Mouse (Mus musculus) brain, embryonic 14.5 days (tissue): ENCODE measurements around the gene Apaf1. TPM values are rescaled to one million over a fixed set of nuclear protein-coding genes. Genes with fewer than 3 reads are reported as not detected.

Experiments used
- DNase-seq: peaks from one replicate; pipeline ENCODE4 v3.0.0-alpha.2; 2011; ENCODE audit warnings: low read depth
- CTCF ChIP-seq: fragments of 200-500 bp; IDR thresholded peaks from 2 replicates; pipeline ENCODE4 v1.5.1; 2012; ENCODE audit warnings: inconsistent platforms, mild to moderate bottlenecking, moderate library complexity, borderline replicate concordance; ENCODE audit not compliant: insufficient read depth, insufficient read length; ENCODE audit errors: extremely low read depth
- POLR2A ChIP-seq: fragments of 200-500 bp; IDR thresholded peaks from 2 replicates; pipeline ENCODE4 v1.6.1; 2012; ENCODE audit warnings: mild to moderate bottlenecking, inconsistent platforms, borderline replicate concordance; ENCODE audit not compliant: poor library complexity, insufficient read depth, insufficient read length, severe bottlenecking; ENCODE audit errors: extremely low read depth
- polyA plus RNA-seq: library from polyadenylated mRNA; depleted of rRNA; stranded (reverse); fragments of >200 nt; gene quantifications from 2 replicates; pipeline ENCODE4 v1.2.3, GENCODE M21; 2012

Gene Apaf1
- polyA plus RNA-seq, 1 experiment, result 31.3 TPM

GRCm38 (mm10) chr10:91105981-91106380 lies 23.4 kb upstream of the Apaf1 start:
- TF ChIP-seq CTCF, result no peak
- TF ChIP-seq POLR2A, result no peak
- no peak for DNase-seq

GRCm38 (mm10) chr10:91102799-91103590 lies 20.4 kb upstream of the Apaf1 start:
- no peak for TF ChIP-seq POLR2A
- TF ChIP-seq CTCF, result no peak
- DNase-seq, result no peak

DNA sequence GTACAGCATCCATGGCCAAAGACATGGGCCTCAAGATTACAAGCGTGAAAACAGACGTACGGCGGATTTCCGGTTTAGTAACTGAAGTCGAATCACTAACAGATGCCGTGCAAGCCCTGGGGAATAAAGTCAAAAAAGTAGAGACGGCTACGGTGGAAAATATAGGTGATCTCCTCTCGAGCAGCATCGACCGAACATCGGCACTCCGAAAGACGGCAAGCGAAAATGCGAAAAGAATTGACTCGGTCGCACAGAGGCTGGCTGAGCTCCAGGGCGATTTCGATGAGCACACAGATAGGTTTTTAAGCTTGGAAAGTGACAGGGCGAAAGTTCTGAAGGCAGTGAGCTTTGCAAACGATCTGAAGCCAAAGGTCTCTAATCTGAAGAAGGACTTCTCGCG lies 19.4 kb upstream of the Apaf1 start:
- TF ChIP-seq POLR2A, result no peak
- no peak for TF ChIP-seq CTCF
- no peak for DNase-seq

- DNase-seq, result no peak
- TF ChIP-seq POLR2A, result no peak
- no peak for TF ChIP-seq CTCF
Measured at GRCm38 (mm10) chr10:91100101-91100500, 17.5 kb upstream of the Apaf1 start.

DNA sequence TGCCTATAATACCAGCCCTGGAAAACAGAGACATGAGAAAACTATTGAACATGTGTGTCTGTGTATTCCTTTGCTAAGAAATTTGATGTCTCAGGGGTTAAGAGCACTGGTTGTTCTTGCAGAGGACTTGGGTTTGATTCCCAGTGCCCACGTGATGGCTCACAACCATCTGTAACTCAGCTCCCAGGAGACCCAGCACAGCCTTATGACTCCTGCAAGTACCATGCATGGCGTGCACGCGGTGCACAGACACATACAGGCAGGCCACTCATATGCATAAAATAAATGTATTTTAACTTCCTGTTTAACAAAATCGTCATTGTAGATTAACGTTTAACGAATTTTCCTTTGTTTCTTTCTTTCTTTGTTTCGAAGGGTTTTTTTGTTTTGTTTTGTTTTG lies 15.5 kb upstream of the Apaf1 start:
- DNase-seq, result no peak
- no peak for TF ChIP-seq POLR2A
- no peak for TF ChIP-seq CTCF

DNA sequence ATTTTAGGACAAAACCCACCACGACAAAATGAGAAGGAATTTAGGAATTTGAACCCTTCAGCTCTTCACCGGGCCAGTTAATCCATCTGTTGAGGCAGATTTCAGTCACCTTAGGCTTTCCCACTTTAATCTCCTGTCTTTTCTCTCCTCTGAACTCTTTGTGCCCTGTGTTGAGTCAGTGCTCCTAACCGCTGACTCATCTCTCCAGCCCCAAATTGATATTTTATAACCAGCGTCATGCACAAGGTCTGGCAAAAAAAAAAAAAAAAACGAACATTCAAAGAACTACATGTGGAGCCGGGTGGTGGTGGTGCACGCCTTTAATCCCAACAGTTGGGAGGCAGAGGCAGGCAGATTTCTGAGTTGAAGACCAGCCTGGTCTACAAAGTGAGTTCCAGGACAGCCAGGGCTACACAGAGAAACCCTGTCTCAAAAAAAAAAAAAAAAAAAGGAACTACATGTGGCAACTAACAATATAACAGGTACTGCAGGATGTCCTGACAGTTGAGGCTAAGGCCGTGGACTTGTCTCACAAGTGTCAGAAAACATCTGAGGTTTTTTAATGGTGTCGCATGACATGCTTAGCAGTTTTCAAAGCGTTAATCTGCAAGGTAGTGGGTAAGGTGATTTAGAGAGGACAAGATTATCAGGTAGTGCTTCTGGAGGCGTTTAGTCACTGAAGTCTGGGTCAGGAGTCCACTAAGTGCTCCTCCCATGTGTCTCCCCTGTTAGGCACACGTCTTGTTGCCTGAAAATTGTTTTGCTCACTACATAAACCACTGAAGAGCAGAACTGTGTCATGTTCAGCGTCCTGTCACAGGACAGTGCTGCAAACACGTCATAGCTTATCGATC lies 11.9 kb upstream of the Apaf1 start:
- no peak for DNase-seq
- TF ChIP-seq POLR2A (no peak), CTCF (no peak)

GRCm38 (mm10) chr10:91092812-91093211 lies 10.2 kb upstream of the Apaf1 start:
- DNase-seq, result no peak
- TF ChIP-seq POLR2A, result no peak
- no peak for TF ChIP-seq CTCF

GRCm38 (mm10) chr10:91083393-91083927 lies 890 bp upstream of the Apaf1 start:
- no peak for TF ChIP-seq CTCF
- DNase-seq, result peak; percentile 28

GRCm38 (mm10) chr10:91081959-91082507 lies 537 bp downstream of the Apaf1 start:
- TF ChIP-seq POLR2A (no peak), CTCF (no peak)
- peak; percentile 58 for DNase-seq

GRCm38 (mm10) chr10:91080540-91080939 lies 2.0 kb downstream of the Apaf1 start:
- no peak for DNase-seq
- no peak for TF ChIP-seq POLR2A
- TF ChIP-seq CTCF, result no peak

- no peak for DNase-seq
- TF ChIP-seq POLR2A (no peak), CTCF (no peak)
Measured at GRCm38 (mm10) chr10:91076667-91077066, 5.9 kb downstream of the Apaf1 start.

GRCm38 (mm10) chr10:91073345-91073744 lies 9.2 kb downstream of the Apaf1 start:
- peak; percentile 51 for DNase-seq

More at GRCm38 (mm10) chr10:91073345-91073744, 9.2 kb downstream of the Apaf1 start:
- TF ChIP-seq CTCF (no peak), POLR2A (no peak)
